Mouse (Mus musculus) stomach, embryonic 15.5 days (tissue): Measurements from ENCODE around the gene 9230112D13Rik. TPM values are rescaled to one million over a fixed set of nuclear protein-coding genes. Genes with fewer than 3 reads are reported as not detected.

ENCODE experiments used
- ATAC-seq: fragments of 200-750 bp; cut with Nextera tagmentation; 2 replicates; pipeline ENCODE4 v1.8.0; 2017; ENCODE audit warnings: low read depth, moderate number of reproducible peaks, moderate TSS enrichment; ENCODE audit not compliant: insufficient read depth, low FRiP score
- H3K27ac ChIP-seq: fragments of 300-500 bp; sonication (generic); 2 replicates; pipeline ENCODE4 v1.5.1; 2015; ENCODE audit warnings: mild to moderate bottlenecking, inconsistent platforms
- H3K27me3 ChIP-seq: fragments of 300-500 bp; sonication (generic); replicated peaks from 2 replicates; pipeline ENCODE4 v1.6.1; 2015; ENCODE audit warnings: inconsistent platforms
- H3K36me3 ChIP-seq: fragments of 300-500 bp; sonication (generic); 2 replicates; pipeline ENCODE4 v1.6.1; 2015; ENCODE audit warnings: inconsistent platforms
- H3K4me1 ChIP-seq: fragments of 300-500 bp; sonication (generic); 2 replicates; pipeline ENCODE4 v1.6.1; 2015; ENCODE audit warnings: inconsistent platforms
- H3K4me2 ChIP-seq: fragments of 300-500 bp; sonication (generic); 2 replicates; pipeline ENCODE4 v1.6.1; 2015; ENCODE audit warnings: mild to moderate bottlenecking, inconsistent platforms
- H3K4me3 ChIP-seq: fragments of 300-500 bp; sonication (generic); replicated peaks from 2 replicates; pipeline ENCODE4 v1.5.1; 2015; ENCODE audit warnings: inconsistent platforms
- H3K9ac ChIP-seq: fragments of 300-500 bp; sonication (generic); 2 replicates; pipeline ENCODE4 v1.6.1; 2015; ENCODE audit warnings: inconsistent platforms
- H3K9me3 ChIP-seq: fragments of 300-500 bp; sonication (generic); 2 replicates; pipeline ENCODE4 v1.6.1; 2016; ENCODE audit warnings: inconsistent platforms
- WGBS: fragments of 180-500 bp; shearing (Covaris S2); methylation state at CpG from one replicate; pipeline ENCODE4 v1.1.7; 2015; 5-methylcytosine and 5-hydroxymethylcytosine counted together
- polyA plus RNA-seq: library from polyadenylated mRNA; unstranded; fragments of >200 nt; fragmentation: Nextera tagmentation; extraction: Ambion mirVana; gene quantifications from 2 replicates; pipeline ENCODE4 v1.2.1, GENCODE M21; 2015

The 9230112D13Rik gene
- polyA plus RNA-seq, 1 experiment from 2014 or later: not detected

DNA sequence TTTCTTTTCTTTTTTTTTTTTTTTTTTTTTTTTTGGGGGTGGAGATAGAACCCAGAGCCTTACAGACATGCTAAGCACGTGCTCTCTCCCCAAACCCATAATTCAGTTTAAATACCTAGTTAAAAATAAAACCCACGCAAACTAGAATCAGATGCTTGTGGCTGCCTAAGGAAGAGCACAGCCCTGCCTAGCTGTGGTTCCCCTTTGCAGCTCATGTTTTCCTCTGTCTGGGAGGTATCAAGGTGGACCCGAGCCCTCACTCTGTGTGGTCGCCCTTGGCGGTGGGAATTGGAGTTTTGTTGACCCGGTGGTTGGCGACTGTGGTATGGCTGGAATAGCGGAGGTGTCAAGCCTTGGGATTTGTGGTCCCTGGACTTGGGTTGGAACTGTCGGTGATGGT lies 36.3 kb upstream of the 9230112D13Rik start:
- H3K9me3 ChIP-seq: no peaks in the 10 kb centered on the region
- H3K27me3 ChIP-seq: no peaks in the 10 kb centered on the region
- ATAC-seq: no peak
- no peak overlapping the region for H3K27ac ChIP-seq
- no peak overlapping the region for H3K9ac ChIP-seq
- 90% methylated on average over 9 of the region's 9 CpGs for WGBS
- no peak overlapping the region for H3K4me2 ChIP-seq
- no peaks in the 10 kb centered on the region for H3K36me3 ChIP-seq
- H3K4me3 ChIP-seq: no peak overlapping the region
- H3K4me1 ChIP-seq: 0 out of 2 replicates have a peak, but pooled peaks cover 2% of the 10 kb centered on the region

DNA sequence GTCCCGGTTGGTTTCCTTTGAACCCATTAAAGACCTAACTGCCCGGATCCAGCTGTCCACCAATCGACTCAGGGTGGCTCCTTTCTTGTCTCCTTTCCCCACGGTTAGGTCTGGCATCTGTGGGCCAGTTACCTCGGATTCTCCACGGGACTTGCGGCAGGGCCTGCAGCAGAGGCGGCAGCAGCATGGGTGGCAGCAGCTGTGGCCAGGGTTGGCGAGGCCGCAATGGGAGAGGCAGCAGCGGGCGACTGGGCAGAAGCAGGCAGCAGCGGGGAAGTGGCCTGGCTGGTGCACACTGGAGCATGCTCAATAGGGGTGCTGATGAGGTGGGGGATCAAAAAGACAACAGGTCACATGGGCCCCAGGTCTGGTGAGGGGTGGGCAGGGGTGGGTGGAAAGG lies 32.6 kb upstream of the 9230112D13Rik start:
- no peak for ATAC-seq
- WGBS: 67% methylated on average over 13 of the region's 13 CpGs
- no peak overlapping the region for H3K27ac ChIP-seq
- no peaks in the 10 kb centered on the region for H3K36me3 ChIP-seq
- no peak overlapping the region for H3K4me2 ChIP-seq
- 0 out of 2 replicates have a peak, but pooled peaks cover 2% of the 10 kb centered on the region for H3K4me1 ChIP-seq
- no peaks in the 10 kb centered on the region for H3K27me3 ChIP-seq
- no peak overlapping the region for H3K9ac ChIP-seq
- no peaks in the 10 kb centered on the region for H3K9me3 ChIP-seq
- no peak overlapping the region for H3K4me3 ChIP-seq

DNA sequence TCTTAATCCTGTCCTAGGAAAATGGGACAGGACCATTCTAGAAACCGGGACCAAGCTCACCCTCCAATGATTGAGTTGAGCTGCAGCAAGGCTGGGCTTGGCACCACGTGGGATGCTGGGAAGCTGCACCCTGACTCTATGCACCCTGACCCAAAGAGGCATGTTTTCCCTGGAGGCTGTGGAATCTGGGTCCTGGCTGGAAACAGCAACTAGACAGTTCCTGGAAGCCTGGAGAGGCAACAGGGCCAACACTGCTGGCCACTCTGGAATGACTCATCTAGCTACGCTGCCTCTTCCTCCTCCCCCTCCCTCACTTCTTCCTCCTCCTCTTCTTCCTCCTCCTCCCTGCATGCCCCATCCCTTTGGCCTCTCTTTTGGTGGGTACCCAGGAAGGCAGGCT lies 31.4 kb upstream of the 9230112D13Rik start:
- ATAC-seq: no peak
- H3K4me1 ChIP-seq: 0 out of 2 replicates have a peak, but pooled peaks cover 2% of the 10 kb centered on the region
- H3K27ac ChIP-seq: no peak overlapping the region
- 50% methylated on average over 3 of the region's 3 CpGs for WGBS
- no peak overlapping the region for H3K4me2 ChIP-seq
- H3K36me3 ChIP-seq: no peaks in the 10 kb centered on the region
- H3K4me3 ChIP-seq: no peak overlapping the region
- H3K27me3 ChIP-seq: no peaks in the 10 kb centered on the region
- no peaks in the 10 kb centered on the region for H3K9me3 ChIP-seq
- no peak overlapping the region for H3K9ac ChIP-seq

DNA sequence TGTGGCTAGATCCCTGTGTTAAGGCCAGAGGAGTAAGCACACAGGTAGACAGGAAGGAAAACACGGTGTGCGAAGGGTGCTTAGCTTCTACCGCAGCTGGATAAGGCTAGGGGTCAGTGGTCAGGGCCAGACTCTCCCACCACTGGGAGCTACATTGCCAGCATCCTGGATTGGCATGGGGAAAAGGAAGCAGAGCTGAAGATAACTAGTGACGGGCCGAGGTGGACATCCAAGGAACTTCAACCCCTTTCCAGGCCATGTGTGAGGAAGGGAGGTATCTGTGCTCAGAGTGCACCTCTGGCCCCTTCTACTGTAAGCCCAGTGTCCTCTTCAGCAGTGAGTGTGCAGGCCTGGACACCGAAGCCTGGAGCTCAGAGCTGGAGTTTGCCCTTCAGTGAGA lies 30.9 kb upstream of the 9230112D13Rik start:
- no peak overlapping the region for H3K9ac ChIP-seq
- 0 out of 2 replicates have a peak, but pooled peaks cover 2% of the 10 kb centered on the region for H3K4me1 ChIP-seq
- H3K27me3 ChIP-seq: no peaks in the 10 kb centered on the region
- H3K36me3 ChIP-seq: no peaks in the 10 kb centered on the region
- H3K4me2 ChIP-seq: no peak overlapping the region
- H3K4me3 ChIP-seq: no peak overlapping the region
- WGBS: 78% methylated on average over 6 of the region's 6 CpGs
- no peaks in the 10 kb centered on the region for H3K9me3 ChIP-seq
- ATAC-seq: no peak
- no peak overlapping the region for H3K27ac ChIP-seq

DNA sequence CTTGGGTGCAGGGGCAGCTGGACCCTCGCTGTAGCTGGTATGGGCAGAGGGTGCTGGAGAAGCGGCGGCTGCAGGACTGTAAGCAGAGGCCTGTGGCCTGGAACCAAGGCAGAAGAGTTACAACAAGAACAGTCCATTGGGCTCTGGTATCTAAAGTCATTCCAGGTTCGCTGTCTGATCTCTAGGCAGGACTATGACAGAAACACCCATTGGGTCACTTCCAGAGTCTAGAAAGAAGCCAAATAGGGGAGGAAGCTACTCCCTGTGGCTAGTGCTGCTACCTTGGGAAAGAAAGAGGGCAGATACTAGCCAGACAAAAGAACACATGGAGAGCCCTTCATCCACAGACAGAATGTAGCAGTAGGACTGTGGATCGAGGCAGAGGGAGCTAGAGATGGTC lies 29.6 kb upstream of the 9230112D13Rik start:
- Histone ChIP-seq H3K4me3 (no peak overlapping the region), H3K27ac (no peak overlapping the region), H3K9me3 (no peaks in the 10 kb centered on the region), H3K27me3 (no peaks in the 10 kb centered on the region), H3K9ac (no peak overlapping the region), H3K36me3 (no peaks in the 10 kb centered on the region), H3K4me1 (0 out of 2 replicates have a peak, but pooled peaks cover 2% of the 10 kb centered on the region), H3K4me2 (no peak overlapping the region)
- no peak for ATAC-seq
- 86% methylated on average over 5 of the region's 5 CpGs for WGBS

DNA sequence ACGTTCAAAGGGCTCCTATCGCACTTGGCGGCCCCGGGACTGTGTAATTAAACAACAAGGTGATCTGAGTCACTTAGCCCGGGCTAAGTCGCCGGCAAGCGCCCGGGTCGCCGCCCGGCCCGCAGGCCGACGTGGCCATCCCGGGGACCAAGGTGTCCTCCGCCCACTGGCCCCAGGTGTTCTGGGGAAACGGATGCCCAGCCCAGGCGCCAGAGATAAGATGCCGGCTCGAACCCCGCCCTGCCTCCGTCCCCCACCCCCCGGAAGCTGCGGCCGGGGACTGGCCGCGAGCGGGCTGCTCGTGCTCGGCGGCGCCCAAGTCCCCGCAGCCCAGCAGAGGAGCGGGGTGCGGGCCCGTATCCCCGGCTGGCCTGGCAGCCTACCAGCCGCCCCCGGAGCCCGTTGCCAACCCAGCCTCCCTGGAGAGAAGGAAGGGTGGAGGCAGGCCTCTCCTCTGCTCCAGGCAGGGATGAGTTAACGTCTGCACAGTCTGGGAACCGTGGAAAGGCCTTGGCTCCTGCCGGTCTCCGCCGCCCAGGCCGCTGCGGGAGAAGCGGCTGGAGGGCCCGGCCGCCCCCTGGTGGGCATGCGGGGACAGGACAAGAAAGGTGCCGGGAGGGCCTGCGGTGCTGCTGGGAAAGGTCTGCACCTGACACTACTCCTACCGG lies 26.5 kb upstream of the 9230112D13Rik start:
- peak; percentile 90 for ATAC-seq
- peak overlapping the region; percentile 79 for H3K4me3 ChIP-seq
- no peaks in the 10 kb centered on the region; the same call in 1 of the 2 replicates for H3K4me1 ChIP-seq
- WGBS: under 1% methylated on average over 55 of the region's 55 CpGs
- no peaks in the 10 kb centered on the region for H3K27me3 ChIP-seq
- H3K27ac ChIP-seq: peak overlapping the region; percentile 89
- no peaks in the 10 kb centered on the region for H3K9me3 ChIP-seq
- H3K9ac ChIP-seq: peak overlapping the region; percentile 78
- peak overlapping the region; percentile 91 for H3K4me2 ChIP-seq
- no peaks in the 10 kb centered on the region for H3K36me3 ChIP-seq

DNA sequence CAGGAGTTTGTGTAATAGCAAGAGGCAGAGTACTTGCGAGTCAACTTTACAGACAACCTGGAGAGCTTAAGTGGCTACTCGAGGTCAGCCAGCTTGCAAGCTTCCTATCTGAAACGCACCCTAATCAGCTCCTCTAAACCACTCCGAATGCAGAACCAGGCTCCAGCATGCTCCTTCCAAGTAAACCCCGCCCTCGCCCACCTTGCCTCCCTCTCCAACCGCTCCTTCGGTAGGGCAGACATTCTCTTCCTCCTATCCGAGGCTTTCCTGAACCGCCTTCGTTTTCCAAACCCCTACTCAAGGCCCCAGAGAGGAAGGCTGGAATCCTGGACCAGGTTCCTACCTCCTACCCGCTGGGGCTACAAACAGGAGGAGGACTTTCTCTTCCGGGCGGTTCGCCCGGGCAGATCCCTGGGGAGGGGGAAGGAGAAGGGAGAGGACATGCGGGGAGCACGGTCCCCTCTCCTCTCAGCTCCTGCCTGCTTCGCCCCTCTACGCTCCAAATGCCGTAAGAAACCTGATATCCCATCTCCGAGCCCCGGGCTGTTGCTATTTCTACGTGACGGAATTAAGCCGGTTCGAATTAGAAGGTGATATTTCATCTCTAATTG lies 25.9 kb upstream of the 9230112D13Rik start:
- Histone ChIP-seq H3K4me3 (peak overlapping the region; percentile 79), H3K27me3 (no peaks in the 10 kb centered on the region), H3K36me3 (no peaks in the 10 kb centered on the region), H3K4me2 (peak overlapping the region; percentile 91), H3K9ac (peak overlapping the region; percentile 78), H3K9me3 (no peaks in the 10 kb centered on the region), H3K27ac (peak overlapping the region; percentile 89), H3K4me1 (no peaks in the 10 kb centered on the region; the same call in 1 of the 2 replicates)
- WGBS: under 1% methylated on average over 27 of the region's 27 CpGs
- peak; percentile 64; the same call in 1 of the 2 replicates for ATAC-seq

DNA sequence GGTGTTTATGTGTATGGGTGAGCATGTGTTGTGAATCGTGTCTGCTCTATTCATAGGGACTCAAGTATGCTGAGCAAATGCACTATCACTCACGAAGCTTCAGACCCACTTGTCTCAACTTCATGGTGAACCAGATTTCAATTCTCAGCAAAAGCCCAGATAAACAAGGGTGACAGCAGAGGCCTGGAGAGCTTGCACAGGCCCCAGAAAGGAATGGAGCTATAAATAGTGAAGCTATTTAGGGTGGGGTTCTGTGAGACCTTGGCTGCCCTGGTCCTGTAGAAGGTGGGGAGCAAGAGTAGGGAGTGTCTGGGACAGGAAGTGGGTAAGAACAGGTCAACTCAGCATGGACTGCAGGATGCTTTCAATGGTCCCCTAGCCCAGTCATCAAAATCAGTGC lies 21.9 kb upstream of the 9230112D13Rik start:
- WGBS: 55% methylated on average over 2 of the region's 2 CpGs
- H3K36me3 ChIP-seq: no peaks in the 10 kb centered on the region
- H3K9ac ChIP-seq: no peak overlapping the region
- H3K27me3 ChIP-seq: no peaks in the 10 kb centered on the region
- H3K9me3 ChIP-seq: no peaks in the 10 kb centered on the region
- H3K4me2 ChIP-seq: no peak overlapping the region
- no peak overlapping the region for H3K4me3 ChIP-seq
- no peak for ATAC-seq
- peaks cover 8% of the 10 kb centered on the region; the same call in 1 of the 2 replicates for H3K4me1 ChIP-seq
- no peak overlapping the region for H3K27ac ChIP-seq

DNA sequence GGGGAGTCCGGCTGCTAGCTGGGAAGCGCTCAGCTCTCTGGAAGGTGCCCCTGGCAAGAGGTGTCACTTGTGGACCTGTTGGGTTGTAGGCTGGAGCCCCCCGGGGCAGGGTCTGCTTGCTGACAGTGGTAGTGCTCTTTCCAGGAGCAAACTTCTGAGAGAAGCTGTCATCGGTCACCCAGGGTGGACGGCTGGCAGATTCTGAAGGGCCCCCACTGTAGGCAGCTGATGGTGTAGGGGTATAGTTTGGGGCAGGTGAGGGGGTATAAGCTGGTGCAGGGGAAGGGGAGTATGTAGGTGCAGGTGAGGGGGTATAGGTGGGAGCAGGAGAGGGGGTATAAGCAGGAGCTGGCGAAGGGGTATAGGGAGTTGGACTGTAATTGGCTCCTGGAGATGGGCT lies 21.4 kb upstream of the 9230112D13Rik start:
- H3K9me3 ChIP-seq: no peaks in the 10 kb centered on the region
- WGBS: 84% methylated on average over 6 of the region's 6 CpGs
- no peaks in the 10 kb centered on the region for H3K27me3 ChIP-seq
- peaks cover 8% of the 10 kb centered on the region; the same call in 1 of the 2 replicates for H3K4me1 ChIP-seq
- no peaks in the 10 kb centered on the region for H3K36me3 ChIP-seq
- H3K9ac ChIP-seq: no peak overlapping the region
- no peak overlapping the region for H3K4me3 ChIP-seq
- no peak overlapping the region for H3K4me2 ChIP-seq
- no peak for ATAC-seq
- no peak overlapping the region; the same call in 1 of the 2 replicates for H3K27ac ChIP-seq

DNA sequence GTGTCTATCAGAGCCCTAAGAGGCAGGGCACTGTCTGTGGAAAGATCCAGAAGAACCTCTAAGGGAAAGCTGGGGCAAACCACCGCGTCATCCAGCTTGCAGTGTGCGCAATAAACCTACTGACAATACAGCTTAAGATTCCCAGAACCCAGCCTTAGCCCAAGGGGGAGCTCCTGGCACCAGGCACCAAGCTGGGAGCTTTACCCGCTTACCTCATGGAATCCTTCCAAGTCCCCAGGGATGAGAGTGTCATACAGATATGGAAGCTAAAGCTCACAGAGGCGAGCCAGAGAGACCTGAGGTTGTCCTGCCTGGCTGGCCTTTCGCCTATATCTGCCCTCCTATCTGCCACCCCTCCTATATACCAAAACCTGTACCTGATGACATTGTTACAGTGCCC lies 21.0 kb upstream of the 9230112D13Rik start:
- Histone ChIP-seq H3K27ac (no peak overlapping the region), H3K4me1 (peaks cover 8% of the 10 kb centered on the region; the same call in 1 of the 2 replicates), H3K4me3 (no peak overlapping the region), H3K9ac (no peak overlapping the region), H3K9me3 (no peaks in the 10 kb centered on the region), H3K27me3 (no peaks in the 10 kb centered on the region), H3K36me3 (no peaks in the 10 kb centered on the region), H3K4me2 (no peak overlapping the region)
- ATAC-seq: no peak
- 80% methylated on average over 6 of the region's 6 CpGs for WGBS

DNA sequence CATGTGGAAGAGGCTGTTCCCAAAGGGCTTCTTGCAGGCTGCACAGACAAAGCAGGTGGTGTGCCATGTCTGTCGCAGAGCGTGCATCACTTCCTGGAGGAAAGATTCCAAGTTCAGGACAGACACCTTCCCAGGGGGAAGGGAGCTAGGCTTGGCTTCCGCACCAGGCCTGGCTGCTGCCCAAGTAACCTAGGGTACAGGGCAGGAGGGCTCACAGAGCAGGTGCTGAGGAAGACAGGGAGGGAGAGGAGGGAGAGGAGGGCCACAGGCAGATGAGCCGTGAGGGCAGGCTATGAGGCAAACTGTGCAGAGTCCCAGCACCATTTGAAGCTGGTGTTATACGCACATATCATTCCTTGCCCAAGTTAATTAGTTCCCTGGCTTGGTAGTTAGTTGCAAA lies 19.3 kb upstream of the 9230112D13Rik start:
- ATAC-seq: no peak
- 78% methylated on average over 5 of the region's 5 CpGs for WGBS
- Histone ChIP-seq H3K27me3 (no peaks in the 10 kb centered on the region), H3K4me3 (no peak overlapping the region), H3K27ac (peak overlapping the region; percentile 55; the same call in 1 of the 2 replicates), H3K9me3 (no peaks in the 10 kb centered on the region), H3K36me3 (no peaks in the 10 kb centered on the region), H3K9ac (no peak overlapping the region), H3K4me2 (no peak overlapping the region), H3K4me1 (peaks cover 8% of the 10 kb centered on the region; the same call in 1 of the 2 replicates)

DNA sequence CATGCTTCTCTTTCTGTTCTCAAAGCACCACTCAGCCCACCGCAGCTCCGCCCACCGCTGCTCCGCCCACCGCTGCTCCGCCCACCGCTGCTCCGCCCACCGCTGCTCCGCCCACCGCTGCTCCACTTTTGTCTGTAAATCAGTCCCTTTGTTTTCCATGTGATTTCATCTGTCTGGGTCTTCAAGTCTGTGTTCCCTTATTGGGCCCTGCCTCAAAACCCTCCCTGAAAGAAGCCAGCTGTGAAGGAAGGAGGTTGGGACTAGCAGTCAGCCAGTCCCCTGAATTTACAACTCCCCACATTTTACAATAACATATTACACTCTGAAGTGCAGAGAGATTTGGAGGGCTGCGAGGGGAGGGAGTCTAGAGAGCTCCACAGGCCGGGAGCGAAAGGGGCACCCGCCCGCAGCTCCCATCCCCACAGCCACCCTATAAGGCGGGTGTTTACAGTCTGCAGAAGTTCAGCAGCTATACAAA lies 18.1 kb upstream of the 9230112D13Rik start:
- Histone ChIP-seq H3K36me3 (no peaks in the 10 kb centered on the region), H3K4me1 (peaks cover 8% of the 10 kb centered on the region; the same call in 1 of the 2 replicates), H3K4me2 (peak overlapping the region; percentile 37), H3K4me3 (0 out of 2 replicates have a peak overlapping the region, but pooled peaks have one; percentile 5), H3K27ac (peak overlapping the region; percentile 89), H3K9me3 (no peaks in the 10 kb centered on the region), H3K27me3 (no peaks in the 10 kb centered on the region), H3K9ac (no peak overlapping the region)
- 14% methylated on average over 16 of the region's 17 CpGs for WGBS
- ATAC-seq: peak; percentile 70
